Mouse (Mus musculus): ENCODE measurements around the gene Krt83. TPM values are rescaled to one million over a fixed set of nuclear protein-coding genes. Genes with fewer than 3 reads are reported as not detected.
"Not testable (repeated sequence)": the region's sequence is repeated elsewhere in the genome, so short reads cannot be mapped to it uniquely, and the experiment has no call there.

Gene Krt83
- not detected for total RNA-seq (2021)
- long read RNA-seq, experiment 1: 0 reads
- long read RNA-seq, experiment 2: 0 reads

DNA sequence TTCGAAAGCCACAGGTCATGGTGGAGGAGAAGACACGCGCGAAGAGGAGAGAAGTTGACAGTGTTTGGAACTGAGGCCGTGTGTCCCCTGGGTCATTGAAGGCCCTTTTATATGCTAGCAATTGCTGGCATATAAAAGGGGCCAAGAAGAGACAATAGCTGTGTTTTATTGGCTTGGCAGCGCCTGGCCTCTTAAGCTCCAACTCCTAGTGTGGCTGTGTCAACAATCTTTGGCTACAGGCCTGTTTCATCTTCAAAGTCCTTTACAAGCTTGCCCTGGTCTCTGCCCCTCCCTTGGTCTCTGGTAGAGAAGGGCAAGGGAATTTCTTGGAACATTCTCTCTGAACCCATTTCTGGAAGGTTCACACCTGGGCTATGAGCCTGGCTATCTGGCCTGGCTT, at the start of gene Krt83:
TSS of gene Krt83 (minus strand) at position 82 of the 400 bp plus-strand sequence.
- DNase-seq (ENCODE audit: low spot score): no peak

DNA sequence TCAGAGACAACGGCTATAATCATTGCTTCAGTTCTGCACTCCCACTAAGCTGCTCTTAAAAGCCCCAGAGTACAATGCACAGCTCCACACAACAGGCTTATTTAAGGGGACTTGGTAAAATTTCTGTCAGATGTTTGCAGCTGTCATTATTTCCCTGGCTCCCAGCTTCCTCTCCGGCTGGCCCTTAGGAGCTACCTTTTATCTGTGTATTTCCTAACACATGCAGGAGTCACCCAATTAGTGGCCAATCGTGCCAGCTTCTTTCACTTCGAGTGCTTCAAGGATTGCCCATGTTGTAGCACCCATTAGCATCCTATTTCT, 47.2 kb upstream of the Krt83 start:
- DNase-seq (ENCODE audit: low spot score): no peak

DNA sequence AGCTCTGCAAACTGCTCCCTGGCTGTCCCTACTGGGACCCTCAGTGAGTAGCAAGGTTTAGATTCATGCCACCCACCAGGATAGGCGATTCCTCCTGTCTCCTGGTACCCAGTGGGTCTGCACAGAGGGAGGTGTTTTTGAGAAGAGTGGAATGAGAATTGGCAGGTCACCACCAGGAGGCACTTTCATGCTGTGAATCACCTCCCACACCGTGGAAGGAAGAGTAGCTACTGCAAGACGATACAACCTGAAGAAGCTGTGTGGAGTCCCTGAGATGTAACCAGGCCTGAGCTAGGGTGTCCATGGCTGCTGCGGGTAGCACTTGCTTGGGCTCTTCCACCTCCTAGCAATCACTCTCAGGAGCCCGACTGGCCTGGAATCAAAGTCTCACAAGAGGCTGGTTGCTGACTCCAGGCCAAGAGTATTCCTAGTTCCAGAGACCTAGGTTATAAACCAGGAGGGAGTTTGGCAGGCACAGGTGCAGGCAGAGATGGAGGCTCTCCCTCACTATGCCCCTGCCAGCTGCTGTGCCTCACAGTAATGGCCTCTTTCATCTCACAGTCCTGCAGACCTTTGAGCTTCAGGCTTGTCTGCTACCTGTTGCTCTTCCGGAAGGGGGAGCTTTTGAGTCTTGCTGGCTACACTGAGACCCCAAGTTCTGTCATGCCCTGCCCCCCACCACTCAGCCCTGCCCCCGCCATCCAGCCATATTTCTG, 46.7 kb upstream of the Krt83 start:
- no peak for DNase-seq (ENCODE audit: low spot score)

DNA sequence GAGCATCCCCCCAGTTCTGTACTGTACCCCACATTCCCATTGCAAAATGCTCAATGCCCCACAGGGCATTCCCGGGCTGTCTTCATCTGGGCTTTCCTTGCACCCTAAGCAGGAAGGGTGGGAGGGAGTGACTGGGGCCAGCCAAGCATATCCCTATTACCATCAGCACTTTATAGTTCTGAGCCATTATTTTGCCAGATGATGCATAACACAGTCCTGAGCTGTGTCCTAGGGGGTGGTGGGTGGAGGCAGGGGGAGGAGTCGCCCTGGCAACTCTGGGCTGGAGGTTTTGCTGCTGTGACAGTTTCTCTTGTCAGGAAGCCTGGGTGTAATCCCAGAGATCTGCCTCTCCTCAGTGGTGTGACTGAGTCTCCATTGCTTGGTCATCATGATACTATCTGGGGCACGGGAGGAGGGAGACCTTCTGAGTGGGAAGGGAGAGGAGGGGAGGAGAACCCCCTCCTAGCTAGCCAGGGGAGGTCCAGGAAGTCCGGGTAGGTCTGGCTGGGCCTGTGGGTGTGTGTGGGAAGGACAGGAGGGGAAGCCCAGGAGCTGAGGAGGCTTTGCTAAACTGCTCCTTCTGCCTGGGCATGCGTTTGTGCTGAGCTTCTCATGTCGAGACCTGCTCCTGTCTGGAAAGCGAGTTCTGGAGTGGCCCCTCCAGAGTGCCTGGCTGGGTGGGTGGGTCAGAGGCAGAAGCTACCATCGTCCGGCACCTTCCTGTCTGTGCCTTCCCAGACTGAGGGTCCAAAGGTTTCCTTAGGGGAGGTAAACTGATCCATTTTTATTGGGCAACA, 44.9 kb upstream of the Krt83 start:
- no peak for DNase-seq (ENCODE audit: low spot score)

DNA sequence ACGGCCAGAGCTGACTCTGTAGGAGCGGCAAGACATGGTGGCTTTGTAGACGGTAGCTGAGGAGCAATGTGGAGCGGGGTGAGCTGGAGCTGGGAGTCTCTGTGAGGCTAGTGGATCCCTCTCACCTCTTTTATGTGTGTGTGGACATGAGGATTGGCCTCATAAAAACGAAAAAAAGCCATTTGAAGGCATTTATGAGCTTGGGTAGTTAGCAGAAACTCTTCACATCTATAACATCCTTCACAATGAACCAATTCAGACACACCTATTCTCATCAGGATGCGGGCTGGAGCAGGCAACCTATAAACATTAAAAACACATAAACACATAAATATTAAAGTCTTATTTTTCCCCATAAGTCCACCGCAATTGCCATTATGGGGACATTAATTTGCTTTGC, 41.4 kb upstream of the Krt83 start, which contains the start of gene Krt84:
TSS of gene Krt84 (minus strand) at position 101 of the 400 bp plus-strand sequence.
- DNase-seq (ENCODE audit: low spot score): no peak

DNA sequence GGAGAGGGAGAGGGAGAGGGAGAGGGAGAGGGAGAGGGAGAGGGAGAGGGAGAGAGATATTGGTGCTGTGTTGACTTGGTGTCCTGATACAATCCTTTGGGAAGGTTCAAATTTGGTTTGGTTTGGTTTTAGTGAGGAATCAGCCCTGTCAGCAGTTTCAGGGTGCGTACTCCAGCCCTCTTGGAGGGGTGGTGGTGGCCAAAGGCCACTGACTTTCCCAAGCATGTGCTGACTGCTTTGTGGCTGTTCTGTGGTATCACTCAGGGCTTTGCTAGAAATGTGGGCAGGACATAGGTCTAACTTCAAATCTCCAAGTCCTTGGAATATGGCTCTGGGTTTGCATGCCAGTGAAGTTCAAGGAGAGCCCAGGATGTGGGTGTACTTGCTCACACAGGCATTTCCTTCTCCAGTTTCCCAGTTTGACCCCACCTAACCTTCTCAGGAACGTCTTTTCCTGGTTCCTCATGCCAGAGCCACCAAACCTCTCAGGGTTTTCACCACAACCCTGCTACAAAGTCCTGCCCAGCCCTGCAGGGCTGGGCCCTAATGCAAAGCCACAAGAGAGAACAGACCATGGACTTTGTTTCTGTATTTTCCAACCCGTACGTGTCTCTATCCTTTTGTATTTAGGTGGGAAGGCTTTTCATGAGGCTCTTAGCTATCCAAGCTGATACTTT, 31.4 kb upstream of the Krt83 start:
- DNase-seq (ENCODE audit: low spot score): no peak

DNA sequence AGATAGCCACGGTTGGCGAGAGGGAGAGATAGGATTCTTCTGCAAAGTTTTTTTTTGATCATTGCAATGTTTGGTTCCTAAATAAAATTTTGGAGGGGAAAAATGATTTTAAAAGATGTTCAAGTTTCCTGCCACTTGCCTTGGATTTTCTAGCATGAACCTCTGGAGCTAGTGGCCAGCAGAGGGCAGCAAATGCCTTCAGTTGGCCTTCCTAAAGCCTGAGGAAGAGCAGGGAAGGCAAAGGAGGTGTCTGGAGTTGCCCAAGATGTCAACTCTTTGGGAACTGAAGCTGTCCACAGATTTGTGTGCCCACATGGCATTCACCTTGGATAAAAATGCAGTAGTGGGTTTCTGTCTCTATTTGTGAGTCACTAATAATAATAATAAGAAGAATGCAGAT, 28.5 kb upstream of the Krt83 start:
- peak; percentile 69 for DNase-seq (ENCODE audit: low spot score)

DNA sequence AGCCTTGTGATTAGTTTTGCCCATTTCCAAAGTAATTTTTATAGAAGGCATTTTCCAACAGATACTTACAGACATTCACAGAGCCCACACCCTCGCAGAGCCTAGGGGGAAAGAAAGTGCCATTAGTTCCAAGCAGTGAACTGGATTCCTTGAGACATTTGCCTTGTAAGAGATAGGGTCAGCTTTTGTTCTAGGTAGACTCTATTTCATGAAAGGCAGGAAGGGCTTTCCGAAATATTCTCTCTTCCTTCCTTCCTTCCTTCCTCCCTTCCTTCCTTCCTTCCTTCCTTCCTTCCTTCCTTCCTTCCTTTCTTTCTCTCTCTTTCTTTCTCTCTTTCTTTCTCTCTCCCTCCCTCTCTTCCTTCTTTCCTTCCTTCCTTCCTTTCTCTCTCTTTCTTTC, 25.8 kb upstream of the Krt83 start, which contains the start of gene Gm49425:
TSS of gene Gm49425 (minus strand) at position 101 of the 400 bp plus-strand sequence.
- not testable (repeated sequence) for DNase-seq (ENCODE audit: low spot score)

DNA sequence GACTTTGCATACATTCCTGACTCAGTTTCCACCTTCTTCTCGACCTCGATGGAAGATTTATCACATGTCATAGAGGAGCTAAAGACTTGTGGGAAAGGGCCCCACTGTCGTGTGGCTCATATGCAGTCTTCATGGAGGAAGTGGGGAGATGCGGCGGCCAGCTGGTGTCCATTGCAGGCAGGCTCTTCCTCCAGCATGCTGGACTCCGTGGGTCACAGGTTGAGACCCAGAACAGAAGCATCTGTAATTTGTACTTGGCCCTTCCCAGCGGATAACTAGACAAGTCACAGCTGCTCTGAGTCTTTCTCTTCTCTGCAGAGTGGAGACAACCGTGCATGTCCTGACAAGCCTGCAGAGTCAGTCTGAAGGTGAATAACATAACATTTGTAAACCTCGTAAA, 16.9 kb upstream of the Krt83 start:
- no peak for DNase-seq (ENCODE audit: low spot score)

DNA sequence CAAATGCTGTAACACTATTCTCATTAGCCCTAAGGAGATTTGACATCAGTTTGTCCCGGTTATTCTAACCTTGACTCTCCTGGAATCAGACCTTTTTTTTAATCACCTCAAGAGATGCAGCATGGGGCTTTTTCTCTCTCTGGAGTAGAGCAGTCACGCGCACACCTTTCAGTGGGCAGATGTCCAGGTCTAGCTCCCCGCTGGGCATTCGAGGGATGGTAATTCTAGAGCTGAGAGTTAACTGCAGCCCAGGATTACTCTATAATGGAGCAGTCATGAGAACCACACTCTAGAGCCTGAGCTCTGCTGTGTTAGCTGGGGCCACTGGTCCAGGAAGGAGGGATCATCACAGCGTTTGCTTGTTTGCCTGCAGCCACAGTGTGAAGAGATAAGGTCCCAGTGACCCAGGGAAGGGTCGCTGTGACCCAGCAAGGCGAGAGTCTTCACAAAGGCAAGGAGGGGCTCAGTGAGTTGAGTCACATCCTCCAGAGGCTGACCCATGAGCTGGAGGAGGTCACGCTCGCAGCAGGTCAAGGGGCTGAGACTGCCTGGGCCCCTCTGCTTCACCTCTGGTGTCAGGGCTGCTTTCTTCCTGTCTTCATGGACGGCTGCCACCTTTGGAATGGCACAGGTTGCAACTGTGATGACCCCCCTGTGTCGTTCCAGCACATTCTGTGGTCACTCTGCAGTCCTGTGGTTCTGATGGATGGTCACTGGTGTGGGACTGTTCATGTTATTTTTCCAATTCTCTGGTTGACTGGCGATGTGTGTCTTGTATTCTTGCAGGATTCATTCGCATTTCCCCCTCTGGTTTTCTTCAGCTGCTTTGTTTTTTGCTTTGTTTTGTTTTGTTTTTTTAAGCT, 15.8 kb upstream of the Krt83 start:
- DNase-seq (ENCODE audit: low spot score): no peak

DNA sequence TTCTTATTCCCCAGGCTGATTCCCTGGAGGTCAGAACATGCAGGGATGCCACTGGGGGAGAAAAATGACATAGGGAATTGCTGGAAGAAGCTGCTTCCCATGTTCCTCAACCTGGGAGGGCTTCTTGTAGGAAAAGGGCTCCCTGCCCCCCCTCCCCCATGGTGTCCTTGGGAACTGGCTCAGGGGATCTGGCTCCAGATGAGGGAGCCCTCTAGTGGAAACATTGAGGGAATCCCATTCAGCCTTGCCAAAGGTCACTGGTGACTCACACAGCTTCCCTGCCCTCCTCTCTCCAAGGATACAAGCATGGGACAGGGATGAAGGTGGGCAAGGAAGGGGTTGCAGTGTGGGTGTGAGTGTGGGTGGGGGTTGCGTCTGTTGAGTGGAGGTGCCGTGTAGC, 5.9 kb upstream of the Krt83 start:
- peak; percentile 36 for DNase-seq (ENCODE audit: low spot score)

DNA sequence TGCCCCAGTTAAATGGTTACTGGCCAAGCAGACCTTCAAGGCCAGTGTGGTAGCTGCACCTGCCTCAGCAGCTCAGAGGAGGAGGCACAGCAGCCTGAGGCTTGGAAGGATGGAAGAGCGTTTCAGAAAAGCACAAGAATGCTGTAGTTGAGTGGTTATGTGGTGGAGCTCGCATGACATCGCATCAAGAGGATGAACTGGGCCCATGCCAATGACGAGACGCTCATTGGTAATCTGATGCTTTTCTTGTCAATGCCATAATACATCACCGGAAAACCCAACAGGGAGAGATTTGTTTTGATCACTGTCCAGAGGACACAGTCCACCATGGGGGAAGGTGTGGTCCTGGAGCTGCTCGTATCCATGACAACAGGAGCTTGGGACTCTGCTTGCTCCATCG, 4.0 kb upstream of the Krt83 start:
- no peak for DNase-seq (ENCODE audit: low spot score)

DNA sequence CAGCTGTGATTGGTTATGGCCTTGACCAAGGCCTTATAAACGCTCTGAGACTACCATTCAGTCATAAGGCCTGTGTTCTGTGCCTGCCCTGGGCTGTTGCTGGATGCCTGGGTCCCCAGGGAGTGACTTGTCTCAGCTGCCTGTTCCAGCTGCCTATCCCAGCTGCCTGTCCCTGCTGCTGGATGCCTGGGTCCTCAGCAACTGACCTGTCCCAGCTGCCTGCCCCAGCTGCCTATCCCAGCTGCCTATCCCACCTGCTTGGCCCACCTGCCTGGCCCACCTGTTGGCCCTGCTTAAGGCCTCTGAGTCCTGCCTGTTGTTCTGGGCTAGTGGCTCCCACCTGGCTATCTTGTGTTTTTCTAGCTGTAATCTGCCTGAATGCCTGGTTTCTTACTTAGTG, 2.9 kb upstream of the Krt83 start:
- no peak for DNase-seq (ENCODE audit: low spot score)

DNA sequence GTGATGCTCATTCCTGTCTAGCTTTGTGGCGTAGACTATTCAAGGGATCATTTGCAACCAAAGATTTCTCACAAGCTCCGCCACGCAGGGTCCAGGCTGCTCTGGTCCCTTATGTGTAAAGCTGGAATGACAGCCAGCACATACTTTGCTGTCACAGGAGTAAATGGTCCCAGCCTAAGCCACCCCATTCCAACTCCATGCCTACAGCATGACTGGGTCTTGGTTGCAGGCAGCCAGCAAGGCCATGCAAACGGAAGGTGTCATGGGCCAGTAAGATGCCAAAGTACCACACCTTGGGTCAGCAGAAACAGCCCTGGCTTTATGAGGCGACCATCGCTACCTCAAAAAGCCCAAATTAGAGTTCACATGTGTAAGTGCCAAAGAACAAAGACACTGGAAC, 2.4 kb upstream of the Krt83 start:
- no peak for DNase-seq (ENCODE audit: low spot score)

DNA sequence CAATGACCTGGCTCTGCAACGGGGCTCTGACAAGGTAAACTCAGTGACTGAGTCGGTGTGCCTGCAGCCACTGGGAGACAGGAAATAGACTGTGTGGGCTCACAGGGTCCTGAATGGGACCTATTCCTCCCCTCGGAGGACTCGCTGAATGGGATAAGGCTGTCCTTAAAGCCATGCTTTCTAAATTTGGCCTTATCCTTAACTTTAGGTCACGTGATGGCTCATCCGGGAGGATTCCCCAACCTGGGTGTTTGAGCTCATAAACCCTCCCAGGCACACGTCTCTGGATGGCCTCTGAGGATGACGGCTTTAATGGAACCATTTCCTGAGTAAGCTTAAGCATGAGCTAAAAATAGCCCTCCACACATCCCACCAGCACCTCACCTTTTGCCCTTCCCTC, 1.4 kb upstream of the Krt83 start:
- no peak for DNase-seq (ENCODE audit: low spot score)

DNA sequence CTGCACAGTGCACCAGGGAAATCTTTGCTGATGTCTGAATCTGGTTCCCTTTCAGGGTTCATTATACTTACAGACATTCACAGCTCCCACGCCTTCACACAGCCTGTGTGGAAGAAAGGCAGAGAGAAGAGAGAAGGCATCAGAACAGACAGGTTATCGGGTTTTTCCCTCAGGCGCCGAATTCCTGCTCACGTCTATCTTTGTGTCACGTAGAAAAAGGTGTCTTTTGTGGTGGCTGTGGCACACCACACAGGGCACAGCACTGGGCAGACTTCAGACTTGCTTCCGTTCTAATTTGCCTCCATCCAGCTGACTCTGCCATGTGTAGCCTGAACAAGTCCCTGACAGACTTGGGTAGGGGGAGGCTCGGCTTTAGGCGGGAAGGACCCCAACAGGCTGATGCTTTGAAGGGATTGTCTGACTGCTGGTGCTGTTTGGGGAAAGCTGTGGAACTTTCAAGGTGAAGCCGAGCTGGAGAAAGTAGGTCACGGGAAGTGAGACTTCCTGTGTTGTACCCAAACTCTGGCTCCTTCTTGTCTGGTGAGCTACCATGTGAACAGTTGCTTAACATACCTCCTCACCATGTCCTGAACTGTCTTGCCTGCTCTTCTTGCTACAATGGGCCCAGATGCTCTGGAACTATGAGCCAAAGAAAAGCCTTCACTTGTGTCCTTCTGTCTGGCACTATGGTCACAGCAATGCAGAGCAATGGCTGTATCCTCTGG, 5.2 kb downstream of the Krt83 start:
- no peak for DNase-seq (ENCODE audit: low spot score)

DNA sequence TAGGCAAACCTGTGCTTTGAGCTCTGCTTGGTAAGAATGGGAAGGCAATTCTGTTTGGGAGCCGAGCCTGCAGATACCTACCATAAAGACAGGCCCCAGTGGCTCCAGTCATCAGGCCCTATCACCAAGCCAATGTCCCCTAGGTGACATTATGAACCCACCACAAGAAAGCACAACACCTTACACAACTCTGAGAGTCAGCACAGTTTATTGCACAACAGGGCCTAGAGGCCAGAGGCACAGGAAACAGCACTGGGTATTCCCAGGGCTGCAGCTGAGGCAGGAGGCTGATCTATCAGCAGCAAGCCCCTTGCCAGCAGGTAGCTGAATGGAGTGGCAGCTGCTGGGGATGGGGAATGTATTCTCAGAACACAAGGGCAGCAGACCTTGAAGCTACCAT, 6.4 kb downstream of the Krt83 start:
- no peak for DNase-seq (ENCODE audit: low spot score)

DNA sequence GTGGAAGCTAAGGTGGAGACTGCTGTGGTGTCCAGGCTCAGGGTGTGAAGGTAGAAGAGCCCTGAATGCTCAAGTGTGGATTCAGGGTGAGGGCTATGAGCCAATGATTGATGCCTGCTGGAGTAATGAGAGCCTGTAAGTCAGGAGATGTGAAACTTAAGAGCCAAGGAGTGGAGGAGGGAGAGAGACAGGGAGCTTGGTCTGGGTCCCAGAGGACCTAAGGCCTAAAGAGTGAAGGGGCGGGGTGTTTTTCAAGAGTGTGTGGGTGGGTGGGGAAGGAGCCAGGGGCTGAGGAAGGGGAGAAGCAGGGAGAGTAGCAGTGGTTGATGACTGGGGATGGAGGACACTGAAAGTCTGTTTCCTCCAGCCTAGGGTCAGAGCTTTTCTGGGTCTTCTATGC, 7.7 kb downstream of the Krt83 start:
- DNase-seq (ENCODE audit: low spot score): no peak

DNA sequence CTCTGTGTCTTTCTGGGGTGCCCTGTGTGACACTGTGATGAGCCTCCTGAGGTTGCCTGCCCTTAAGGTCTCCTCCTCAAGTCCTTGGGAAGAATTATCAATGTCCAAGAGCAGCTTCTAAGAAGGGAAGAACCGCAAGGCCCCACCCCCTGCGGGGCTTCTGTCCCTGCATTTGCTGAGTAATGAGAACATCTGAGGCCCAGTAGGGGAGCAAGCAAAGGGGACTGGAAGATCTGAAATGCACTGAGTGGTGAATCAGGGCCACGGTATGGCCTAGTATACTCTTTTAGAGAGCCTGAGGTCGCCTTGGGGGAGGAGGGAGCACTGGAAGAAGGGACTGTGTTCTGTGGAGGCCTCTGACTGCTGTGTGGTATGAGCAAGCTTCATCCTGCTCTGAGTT, 9.3 kb downstream of the Krt83 start:
- DNase-seq (ENCODE audit: low spot score): no peak

DNA sequence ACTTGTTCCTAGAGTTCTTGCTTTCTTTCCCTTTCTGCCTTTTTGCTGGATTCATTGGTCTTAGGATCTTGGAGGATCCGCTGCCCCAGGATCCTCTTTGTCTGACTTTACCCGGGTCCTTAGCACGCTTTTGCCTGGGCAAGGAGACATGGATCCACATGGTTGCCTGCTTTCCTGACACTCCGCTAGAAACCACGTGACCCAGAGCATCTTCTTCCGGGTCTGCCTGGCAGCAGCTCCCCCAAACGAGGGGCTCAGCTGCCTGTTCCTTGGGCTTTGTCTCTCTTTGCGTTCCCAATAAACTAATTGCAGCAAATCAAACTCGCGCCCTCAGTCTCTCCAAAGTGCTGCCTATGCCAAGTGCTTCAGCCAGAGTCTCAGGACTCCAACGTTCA, 11.6 kb downstream of the Krt83 start:
- no peak for DNase-seq (ENCODE audit: low spot score)

Measured in gastrocnemius, adult 18-20 months (tissue).